Mouse (Mus musculus) liver, embryonic 13.5 days (tissue): Measurements from ENCODE around the gene Inhba. TPM values are rescaled to one million over a fixed set of nuclear protein-coding genes. Genes with fewer than 3 reads are reported as not detected.

Experiments used
- ATAC-seq: fragments of 200-750 bp; cut with Nextera tagmentation; 2 replicates; pipeline ENCODE4 v1.8.0; 2017; ENCODE audit warnings: low read depth, mild to moderate bottlenecking, moderate number of reproducible peaks, moderate library complexity
- DNase-seq: peaks from one replicate; pipeline ENCODE4 v3.0.0; 2022
- H3K27ac ChIP-seq: fragments of 300-500 bp; sonication (generic); 2 replicates; pipeline ENCODE4 v1.5.1; 2015; ENCODE audit warnings: moderate library complexity, mild to moderate bottlenecking, inconsistent platforms
- H3K27me3 ChIP-seq: fragments of 300-500 bp; sonication (generic); 2 replicates; pipeline ENCODE4 v1.6.1; 2015; ENCODE audit warnings: mild to moderate bottlenecking, inconsistent platforms
- H3K36me3 ChIP-seq: fragments of 300-500 bp; sonication (generic); 2 replicates; pipeline ENCODE4 v1.6.1; 2015; ENCODE audit warnings: mild to moderate bottlenecking, inconsistent platforms
- H3K4me1 ChIP-seq: fragments of 300-500 bp; sonication (generic); replicated peaks from 2 replicates; pipeline ENCODE4 v1.6.1; 2015; ENCODE audit warnings: inconsistent platforms
- H3K4me2 ChIP-seq: fragments of 300-500 bp; sonication (generic); 2 replicates; pipeline ENCODE4 v1.6.1; 2015; ENCODE audit warnings: inconsistent platforms, mild to moderate bottlenecking, moderate library complexity
- H3K4me3 ChIP-seq: fragments of 300-500 bp; sonication (generic); replicated peaks from 2 replicates; pipeline ENCODE4 v1.5.1; 2015; ENCODE audit warnings: mild to moderate bottlenecking, inconsistent platforms
- H3K9ac ChIP-seq: fragments of 300-500 bp; sonication (generic); 2 replicates; pipeline ENCODE4 v1.6.1; 2015; ENCODE audit warnings: mild to moderate bottlenecking, inconsistent platforms
- H3K9me3 ChIP-seq: fragments of 300-500 bp; sonication (generic); replicated peaks from 2 replicates; pipeline ENCODE4 v1.6.1; 2016; ENCODE audit warnings: inconsistent platforms
- WGBS: fragments of 180-500 bp; shearing (Covaris S2); methylation state at CpG from one replicate; pipeline ENCODE4 v1.1.7; 2015; ENCODE audit not compliant: insufficient replicate concordance; 5-methylcytosine and 5-hydroxymethylcytosine counted together
- polyA plus RNA-seq: library from polyadenylated mRNA; unstranded; fragments of >200 nt; fragmentation: Nextera tagmentation; extraction: Ambion mirVana; gene quantifications from 2 replicates; pipeline ENCODE4 v1.2.1, GENCODE M21; 2015

The Inhba gene
- polyA plus RNA-seq, 1 experiment from 2014 or later: 0.97 TPM

- H3K27me3 ChIP-seq: peaks cover 33% of the 10 kb centered on the region
- H3K9ac ChIP-seq: no peak overlapping the region
- DNase-seq (no peak), ATAC-seq (no peak)
- no peaks in the 10 kb centered on the region for H3K9me3 ChIP-seq
- no peak overlapping the region for H3K4me3 ChIP-seq
- WGBS: 67% methylated on average over 4 of the region's 4 CpGs
- 0 out of 2 replicates have a peak, but pooled peaks cover 3% of the 10 kb centered on the region for H3K4me1 ChIP-seq
- H3K36me3 ChIP-seq: no peaks in the 10 kb centered on the region
- H3K4me2 ChIP-seq: no peak overlapping the region
- no peak overlapping the region for H3K27ac ChIP-seq
Measured at GRCm38 (mm10) chr13:16010586-16010985, 1.1 kb upstream of the Inhba start.

DNA sequence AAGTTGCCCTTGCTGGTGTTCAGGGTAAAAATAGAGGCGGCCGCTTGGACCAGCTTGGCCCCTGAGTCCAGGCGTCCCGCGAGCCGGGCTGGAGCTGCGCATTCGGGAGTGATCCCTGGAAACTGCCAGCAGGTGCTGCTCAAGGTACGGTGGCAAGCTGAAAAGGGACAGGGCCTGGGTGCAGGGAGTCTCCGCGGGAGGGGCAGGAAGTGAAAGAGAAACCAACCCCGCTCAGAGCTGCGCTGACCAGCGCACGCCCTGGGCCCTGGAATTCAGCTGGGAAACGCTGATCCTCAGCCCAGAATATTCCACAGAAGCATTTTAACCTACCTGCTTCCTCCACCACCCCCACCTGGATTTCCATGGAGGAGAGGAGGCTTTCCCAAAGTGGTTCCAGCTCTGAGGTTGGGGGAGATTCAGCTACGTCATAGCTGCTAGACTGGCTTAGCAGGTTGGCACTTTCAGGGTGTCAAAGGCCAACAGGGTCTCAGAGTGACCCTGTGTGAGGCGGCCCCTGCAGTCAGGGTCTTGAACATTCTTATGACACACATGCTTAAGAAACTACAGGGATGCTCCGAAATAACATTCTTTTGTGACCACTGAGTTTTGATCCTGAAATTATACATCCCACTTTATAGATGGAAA lies 714 bp downstream of the Inhba start:
- no peak overlapping the region for H3K27ac ChIP-seq
- H3K36me3 ChIP-seq: no peaks in the 10 kb centered on the region
- H3K9me3 ChIP-seq: no peaks in the 10 kb centered on the region
- peak overlapping the region; percentile 36 for H3K9ac ChIP-seq
- H3K4me2 ChIP-seq: peak overlapping the region; percentile 63
- H3K4me1 ChIP-seq: 0 out of 2 replicates have a peak, but pooled peaks cover 3% of the 10 kb centered on the region
- ATAC-seq (peak; percentile 83), DNase-seq (peak; percentile 15)
- H3K27me3 ChIP-seq: peaks cover 45% of the 10 kb centered on the region
- 4% methylated on average over 19 of the region's 19 CpGs for WGBS
- peak overlapping the region; percentile 48 for H3K4me3 ChIP-seq

- no peak for ATAC-seq
- no peak overlapping the region for H3K9ac ChIP-seq
- H3K4me3 ChIP-seq: no peak overlapping the region
- H3K9me3 ChIP-seq: no peaks in the 10 kb centered on the region
- no peak overlapping the region for H3K4me2 ChIP-seq
- H3K36me3 ChIP-seq: no peaks in the 10 kb centered on the region
- DNase-seq: no peak
- WGBS: 44% methylated on average over 3 of the region's 3 CpGs
- H3K4me1 ChIP-seq: 0 out of 2 replicates have a peak, but pooled peaks cover 3% of the 10 kb centered on the region
- H3K27ac ChIP-seq: no peak overlapping the region
- peaks cover 52% of the 10 kb centered on the region for H3K27me3 ChIP-seq
Measured at GRCm38 (mm10) chr13:16014166-16014565, 2.5 kb downstream of the Inhba start.

GRCm38 (mm10) chr13:16016506-16016905 lies 4.9 kb downstream of the Inhba start:
- Histone ChIP-seq H3K4me3 (no peak overlapping the region), H3K36me3 (no peaks in the 10 kb centered on the region), H3K27ac (no peak overlapping the region), H3K9me3 (no peaks in the 10 kb centered on the region), H3K27me3 (peaks cover 44% of the 10 kb centered on the region), H3K9ac (no peak overlapping the region), H3K4me1 (0 out of 2 replicates have a peak, but pooled peaks cover 3% of the 10 kb centered on the region), H3K4me2 (no peak overlapping the region)
- ATAC-seq (no peak), DNase-seq (no peak)
- WGBS: 0% methylated on average over 1 of the region's 2 CpGs

GRCm38 (mm10) chr13:16017338-16017737 lies 5.7 kb downstream of the Inhba start:
- Histone ChIP-seq H3K9ac (0 out of 2 replicates have a peak overlapping the region, but pooled peaks have one; percentile 6), H3K4me2 (peak overlapping the region; percentile 57), H3K36me3 (no peaks in the 10 kb centered on the region), H3K4me1 (0 out of 2 replicates have a peak, but pooled peaks cover 3% of the 10 kb centered on the region), H3K9me3 (no peaks in the 10 kb centered on the region), H3K27me3 (peaks cover 35% of the 10 kb centered on the region), H3K4me3 (peak overlapping the region; percentile 42), H3K27ac (no peak overlapping the region)
- DNase-seq (no peak), ATAC-seq (no peak)
- WGBS: under 1% methylated on average over 20 of the region's 20 CpGs

DNA sequence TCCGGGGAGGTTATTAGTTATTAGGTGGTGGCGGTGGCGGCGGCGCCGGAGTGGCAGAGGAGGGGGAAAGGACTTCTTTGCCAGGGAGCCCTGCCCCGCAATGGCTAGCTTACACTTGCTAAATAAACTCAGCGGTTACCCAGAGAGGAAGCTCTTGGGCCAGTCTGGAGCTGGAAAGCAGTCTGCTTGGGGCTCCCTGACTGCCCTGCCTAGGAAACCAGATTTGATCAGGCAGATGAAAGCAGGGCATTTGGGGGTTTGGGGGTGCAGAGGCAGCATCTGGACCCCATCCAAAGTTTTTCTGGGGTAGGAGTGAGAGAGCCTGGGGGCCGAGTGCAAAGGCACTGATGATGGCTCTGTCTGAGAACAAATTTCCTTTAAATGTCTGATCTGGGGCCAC lies 6.1 kb downstream of the Inhba start:
- WGBS: 3% methylated on average over 7 of the region's 9 CpGs

DNA sequence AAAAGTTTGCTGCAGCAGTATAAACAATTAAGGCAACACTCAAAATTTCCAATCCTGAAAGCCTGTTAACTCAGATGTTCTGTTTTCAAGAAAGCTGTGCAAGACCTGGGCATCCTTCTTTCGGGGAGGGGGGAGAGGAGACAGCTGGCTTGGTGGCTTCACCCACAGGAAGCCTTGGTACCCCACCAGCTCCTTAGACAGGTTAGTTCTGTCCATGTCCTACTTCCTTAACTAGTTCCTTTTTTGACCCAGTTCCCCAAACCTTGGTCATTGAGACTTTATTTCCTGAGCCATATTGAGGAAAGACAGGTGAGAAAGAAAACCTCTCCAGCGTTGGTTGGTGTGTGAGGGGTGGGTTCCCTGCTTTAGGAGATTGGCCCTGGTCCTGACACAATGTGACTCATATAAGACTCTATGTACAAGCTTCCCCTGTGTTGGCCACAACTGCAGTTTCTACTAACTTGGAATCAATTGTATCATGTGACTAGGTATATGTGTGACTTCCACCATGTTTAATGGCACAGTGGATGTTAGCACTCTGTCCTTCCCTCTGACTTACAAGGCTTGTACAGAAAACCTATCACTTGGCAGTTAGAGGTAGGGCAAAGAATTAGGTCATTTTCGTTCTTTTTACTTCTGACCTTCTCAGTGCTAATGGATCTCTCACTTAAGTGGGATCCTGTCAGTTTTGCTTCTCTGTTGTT lies 7.3 kb downstream of the Inhba start:
- Histone ChIP-seq H3K4me1 (no peaks in the 10 kb centered on the region), H3K9ac (no peak overlapping the region), H3K27ac (no peak overlapping the region), H3K27me3 (peaks cover 26% of the 10 kb centered on the region), H3K9me3 (no peaks in the 10 kb centered on the region), H3K36me3 (no peaks in the 10 kb centered on the region), H3K4me2 (no peak overlapping the region), H3K4me3 (no peak overlapping the region)
- no peak for ATAC-seq
- no peak for DNase-seq
- WGBS: 21% methylated on average over 3 of the region's 3 CpGs

More for the DNA sequence above, 6.1 kb downstream of the Inhba start:
- ATAC-seq: no peak
- Histone ChIP-seq H3K36me3 (no peaks in the 10 kb centered on the region), H3K9me3 (no peaks in the 10 kb centered on the region), H3K4me3 (peak overlapping the region; percentile 42), H3K27ac (no peak overlapping the region), H3K4me2 (peak overlapping the region; percentile 57), H3K27me3 (peaks cover 32% of the 10 kb centered on the region), H3K9ac (peak overlapping the region; percentile 17; the same call in 1 of the 2 replicates), H3K4me1 (no peaks in the 10 kb centered on the region)
- no peak for DNase-seq

DNA sequence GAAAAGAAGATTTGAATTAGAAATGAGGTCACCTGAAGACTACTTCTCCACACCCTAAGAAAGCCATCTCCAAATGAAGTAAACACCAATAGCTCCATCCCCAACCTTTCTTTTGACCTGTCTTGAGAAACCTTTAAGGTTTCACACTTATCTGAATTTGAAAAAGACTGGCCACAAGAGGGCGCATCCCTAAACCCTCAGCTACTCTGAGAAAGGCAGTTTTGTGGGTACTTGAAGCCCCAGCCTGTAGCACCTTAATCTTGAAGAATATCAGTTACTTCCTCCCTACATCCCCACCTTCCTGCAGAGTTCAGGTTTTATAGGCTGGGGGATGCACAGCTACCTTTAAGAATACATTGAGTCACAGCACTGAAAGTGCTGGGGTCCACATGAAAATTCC lies 9.0 kb downstream of the Inhba start:
- 0% methylated on average over 1 of the region's 1 CpGs for WGBS
- Histone ChIP-seq H3K36me3 (no peaks in the 10 kb centered on the region), H3K27ac (no peak overlapping the region), H3K4me2 (no peak overlapping the region), H3K27me3 (peaks cover 18% of the 10 kb centered on the region), H3K4me3 (no peak overlapping the region), H3K9me3 (no peaks in the 10 kb centered on the region), H3K4me1 (no peaks in the 10 kb centered on the region), H3K9ac (no peak overlapping the region)
- DNase-seq (no peak), ATAC-seq (no peak)

DNA sequence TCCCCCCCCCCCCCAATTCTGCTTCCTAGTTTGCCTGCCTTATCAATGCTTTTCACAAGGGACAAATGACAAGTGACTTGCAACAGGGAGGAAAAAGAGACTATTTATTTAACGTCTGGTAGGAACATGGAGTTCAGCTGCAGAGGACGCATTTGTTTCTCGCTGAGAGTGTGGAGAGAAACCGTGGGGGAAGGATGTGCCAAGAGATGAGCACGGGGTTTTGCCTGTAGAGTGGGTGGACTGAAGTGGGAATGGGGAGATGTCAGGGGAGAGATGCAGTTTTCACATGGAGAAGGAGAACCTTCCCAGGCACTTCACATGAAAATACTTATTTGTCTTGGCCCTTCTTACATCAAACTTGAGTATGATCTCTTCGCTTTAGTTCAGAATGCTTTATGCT lies 9.5 kb downstream of the Inhba start:
- DNase-seq (no peak), ATAC-seq (no peak)
- no peak overlapping the region for H3K27ac ChIP-seq
- no peaks in the 10 kb centered on the region for H3K36me3 ChIP-seq
- H3K9me3 ChIP-seq: no peaks in the 10 kb centered on the region
- H3K27me3 ChIP-seq: peaks cover 13% of the 10 kb centered on the region
- H3K9ac ChIP-seq: no peak overlapping the region
- no peaks in the 10 kb centered on the region for H3K4me1 ChIP-seq
- H3K4me2 ChIP-seq: no peak overlapping the region
- WGBS: 31% methylated on average over 6 of the region's 6 CpGs
- no peak overlapping the region for H3K4me3 ChIP-seq

GRCm38 (mm10) chr13:16021849-16022248 lies 10.2 kb downstream of the Inhba start:
- Histone ChIP-seq H3K9me3 (no peaks in the 10 kb centered on the region), H3K9ac (no peak overlapping the region), H3K4me1 (no peaks in the 10 kb centered on the region), H3K36me3 (no peaks in the 10 kb centered on the region), H3K27ac (no peak overlapping the region), H3K4me3 (no peak overlapping the region), H3K4me2 (no peak overlapping the region), H3K27me3 (peaks cover 10% of the 10 kb centered on the region)
- ATAC-seq (no peak), DNase-seq (no peak)
- WGBS: 76% methylated on average over 7 of the region's 7 CpGs

- no peak overlapping the region for H3K4me3 ChIP-seq
- no peaks in the 10 kb centered on the region for H3K36me3 ChIP-seq
- no peak overlapping the region for H3K9ac ChIP-seq
- DNase-seq (no peak), ATAC-seq (no peak)
- peaks cover 5% of the 10 kb centered on the region for H3K27me3 ChIP-seq
- WGBS: 72% methylated on average over 8 of the region's 8 CpGs
- H3K4me2 ChIP-seq: no peak overlapping the region
- H3K4me1 ChIP-seq: no peaks in the 10 kb centered on the region
- no peak overlapping the region for H3K27ac ChIP-seq
- H3K9me3 ChIP-seq: no peaks in the 10 kb centered on the region
Measured at GRCm38 (mm10) chr13:16022536-16022935, 10.9 kb downstream of the Inhba start.
